Mouse (Mus musculus): ENCODE data around the gene Tbc1d20.

DNA sequence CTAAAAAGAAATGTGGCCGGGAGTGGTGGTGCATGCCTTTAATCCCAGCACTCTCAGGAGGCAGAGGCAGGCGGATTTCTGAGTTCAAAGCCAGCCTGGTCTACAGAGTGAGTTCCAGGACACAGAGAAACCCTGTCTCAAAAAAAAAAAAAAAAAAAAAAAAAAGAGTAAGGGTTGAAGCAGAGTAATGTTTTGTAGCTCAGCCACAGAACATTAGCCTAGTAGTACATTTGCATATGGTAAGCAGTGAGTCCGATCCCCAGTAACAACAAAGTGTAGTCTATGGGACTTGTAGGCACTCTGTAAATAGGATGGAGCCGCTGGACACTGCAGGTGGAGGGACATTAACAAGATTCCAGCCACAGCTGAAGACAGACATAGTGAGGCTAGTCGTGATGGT, 51.3 kb downstream of the Tbc1d20 start:
- TF ChIP-seq CTCF (IDR thresholded peaks at IDR 0.05; ENCODE audit: low read depth, low read length) (no peak), TAL1 (conservative IDR thresholded peaks at IDR 0.05; ENCODE audit: low read depth, low read length) (no peak), GATA1 (IDR thresholded peaks at IDR 0.05; ENCODE audit: borderline replicate concordance, low read length) (no peak), POLR2AphosphoS5 (IDR thresholded peaks at IDR 0.05; ENCODE audit: insufficient replicate concordance, low read depth, low read length) (no peak), GATA2 (IDR thresholded peaks at IDR 0.05; ENCODE audit: borderline replicate concordance, low read depth, low read length) (no peak)

Measured in G1E (cell line).